Mouse (Mus musculus) liver, embryonic 16.5 days (tissue): Measurements from ENCODE around the gene Arhgap30. TPM values are rescaled to one million over a fixed set of nuclear protein-coding genes. Genes with fewer than 3 reads are reported as not detected.

Source experiments
- ATAC-seq: fragments of 200-750 bp; cut with Nextera tagmentation; 2 replicates; pipeline ENCODE4 v1.8.0; 2017; ENCODE audit warnings: low read depth, mild to moderate bottlenecking, moderate number of reproducible peaks, moderate library complexity
- H3K27ac ChIP-seq: fragments of 300-500 bp; sonication (generic); 2 replicates; pipeline ENCODE4 v1.5.1; 2014; ENCODE audit warnings: mild to moderate bottlenecking, low read length
- H3K27me3 ChIP-seq: fragments of 300-500 bp; sonication (generic); 2 replicates; pipeline ENCODE4 v1.6.1; 2014; ENCODE audit warnings: low read depth, low read length, mixed read lengths; ENCODE audit not compliant: control insufficient read depth, insufficient read depth
- H3K36me3 ChIP-seq: fragments of 300-500 bp; sonication (generic); 2 replicates; pipeline ENCODE4 v1.6.1; 2014; ENCODE audit warnings: mild to moderate bottlenecking; ENCODE audit not compliant: control insufficient read depth, insufficient read depth
- H3K4me1 ChIP-seq: fragments of 300-500 bp; sonication (generic); 2 replicates; pipeline ENCODE4 v1.6.1; 2014; ENCODE audit warnings: low read depth, low read length, mixed read lengths; ENCODE audit not compliant: control insufficient read depth
- H3K4me2 ChIP-seq: fragments of 300-500 bp; sonication (generic); 2 replicates; pipeline ENCODE4 v1.6.1; 2014; ENCODE audit warnings: low read depth, low read length, mixed read lengths
- H3K4me3 ChIP-seq: fragments of 300-500 bp; sonication (generic); 2 replicates; pipeline ENCODE4 v1.5.1; 2014; ENCODE audit warnings: low read depth, mild to moderate bottlenecking, low read length
- H3K9ac ChIP-seq: fragments of 300-500 bp; sonication (generic); 2 replicates; pipeline ENCODE4 v1.6.1; 2014; ENCODE audit warnings: low read depth, low read length
- H3K9me3 ChIP-seq: fragments of 300-500 bp; sonication (generic); replicated peaks from 2 replicates; pipeline ENCODE4 v1.6.1; 2016; ENCODE audit warnings: low read length; ENCODE audit not compliant: control insufficient read depth
- WGBS: fragments of 180-500 bp; shearing (Covaris S2); extraction: QIAGEN DNeasy Blood & Tissue Kit; methylation state at CpG from one replicate; pipeline ENCODE4 v1.1.7; 2014; ENCODE audit not compliant: insufficient replicate concordance; 5-methylcytosine and 5-hydroxymethylcytosine counted together
- polyA plus RNA-seq: library from polyadenylated mRNA; unstranded; fragments of >200 nt; fragmentation: Nextera tagmentation; extraction: Ambion mirVana; gene quantifications from 2 replicates; pipeline ENCODE4 v1.2.1, GENCODE M21; 2015

Arhgap30 gene
- polyA plus RNA-seq, 1 experiment from 2014 or later, result 5.8 TPM

GRCm38 (mm10) chr1:171459791-171460190, 71.0 kb downstream of the Arhgap30 start:
- ATAC-seq, result no peak
- H3K27me3 ChIP-seq, result no peaks in the 10 kb centered on the region
- no peak overlapping the region for H3K9ac ChIP-seq
- H3K4me1 ChIP-seq, result no peaks in the 10 kb centered on the region; the same call in 1 of the 2 replicates
- no peak overlapping the region for H3K4me2 ChIP-seq
- H3K9me3 ChIP-seq, result no peaks in the 10 kb centered on the region
- 73% methylated on average over 5 of the region's 5 CpGs for WGBS
- no peak overlapping the region for H3K4me3 ChIP-seq
- no peaks in the 10 kb centered on the region for H3K36me3 ChIP-seq
- H3K27ac ChIP-seq, result no peak overlapping the region

Other genes with a start within 250 kb of the Arhgap30 start
- 137 and 164 TPM in 2 replicates for gene Sdhc, start 238.4 kb upstream of the Arhgap30 start, polyA plus RNA-seq
- gene Mpz, start 238.2 kb upstream of the Arhgap30 start, polyA plus RNA-seq, result 0.04 TPM in 1 of 2 replicates, not detected in the other
- gene Pcp4l1, start 192.7 kb upstream of the Arhgap30 start, polyA plus RNA-seq, result 2.5 and 2.6 TPM in 2 replicates
- 2.2 and 2.4 TPM in 2 replicates for gene Nr1i3, start 175.0 kb upstream of the Arhgap30 start, polyA plus RNA-seq
- gene Tomm40l, start 166.4 kb upstream of the Arhgap30 start, polyA plus RNA-seq, result 11.8 and 14.9 TPM in 2 replicates
- 8,709 and 8,864 TPM in 2 replicates for gene Apoa2, start 163.9 kb upstream of the Arhgap30 start, polyA plus RNA-seq
- 111 and 128 TPM in 2 replicates for gene Fcer1g, start 154.6 kb upstream of the Arhgap30 start, polyA plus RNA-seq
- gene Adamts4, start 138.5 kb upstream of the Arhgap30 start, polyA plus RNA-seq, result 0.48 and 0.64 TPM in 2 replicates
- 138 and 143 TPM in 2 replicates for gene Ndufs2, start 137.6 kb upstream of the Arhgap30 start, polyA plus RNA-seq
- gene B4galt3, start 118.6 kb upstream of the Arhgap30 start, polyA plus RNA-seq, result 22.6 and 23.2 TPM in 2 replicates
- gene Ppox, start 107.8 kb upstream of the Arhgap30 start, polyA plus RNA-seq, result 205 and 206 TPM in 2 replicates
- gene Usp21, start 101.0 kb upstream of the Arhgap30 start, polyA plus RNA-seq, result 23.1 and 25.3 TPM in 2 replicates
- 40.3 and 45.2 TPM in 2 replicates for gene Ufc1, start 93.9 kb upstream of the Arhgap30 start, polyA plus RNA-seq
- gene Dedd, start 59.8 kb upstream of the Arhgap30 start, polyA plus RNA-seq, result 17.5 and 19.7 TPM in 2 replicates
- 38.8 and 39.0 TPM in 2 replicates for gene Nit1, start 43.3 kb upstream of the Arhgap30 start, polyA plus RNA-seq
- 30.9 and 37.8 TPM in 2 replicates for gene Pfdn2, start 43.3 kb upstream of the Arhgap30 start, polyA plus RNA-seq
- gene Klhdc9, start 28.2 kb upstream of the Arhgap30 start, polyA plus RNA-seq, result 0.20 and 0.28 TPM in 2 replicates
- 0.09 and 0.13 TPM in 2 replicates for gene Nectin4, start 18.9 kb upstream of the Arhgap30 start, polyA plus RNA-seq
- 15.9 and 19.3 TPM in 2 replicates for gene Usf1, start 22.4 kb downstream of the Arhgap30 start, polyA plus RNA-seq
- 4.6 and 5.3 TPM in 2 replicates for gene Tstd1, start 29.9 kb downstream of the Arhgap30 start, polyA plus RNA-seq
- gene F11r, start 48.6 kb downstream of the Arhgap30 start, polyA plus RNA-seq, result 33.8 and 34.2 TPM in 2 replicates
- gene Alyref2, start 114.5 kb downstream of the Arhgap30 start, polyA plus RNA-seq, result 2.6 and 3.5 TPM in 2 replicates
- not detected in 2 replicates for gene Itln1, start 146.3 kb downstream of the Arhgap30 start, polyA plus RNA-seq
- gene Cd244a, start 170.2 kb downstream of the Arhgap30 start, polyA plus RNA-seq, result 0.36 and 0.48 TPM in 2 replicates
- 1.5 and 1.7 TPM in 2 replicates for gene Ly9, start 218.5 kb downstream of the Arhgap30 start, polyA plus RNA-seq